Mouse (Mus musculus) right cerebral cortex, adult 18-20 months (tissue): ENCODE measurements around the gene Serpina3n.
A peak's percentile ranks its signal among the peaks of the same experiment; 100 is the strongest.
"Not testable (repeated sequence)": the region's sequence is repeated elsewhere in the genome, so short reads cannot be mapped to it uniquely, and the experiment has no call there.

Source experiments
- DNase-seq: peaks from one replicate; pipeline ENCODE4 v3.0.0; 2022; ENCODE audit warnings: mixed read lengths

The Serpina3n gene

GRCm38 (mm10) chr12:104433951-104434735 is 27.6 kb downstream of the Serpina3n start:
- DNase-seq = no peak

DNA sequence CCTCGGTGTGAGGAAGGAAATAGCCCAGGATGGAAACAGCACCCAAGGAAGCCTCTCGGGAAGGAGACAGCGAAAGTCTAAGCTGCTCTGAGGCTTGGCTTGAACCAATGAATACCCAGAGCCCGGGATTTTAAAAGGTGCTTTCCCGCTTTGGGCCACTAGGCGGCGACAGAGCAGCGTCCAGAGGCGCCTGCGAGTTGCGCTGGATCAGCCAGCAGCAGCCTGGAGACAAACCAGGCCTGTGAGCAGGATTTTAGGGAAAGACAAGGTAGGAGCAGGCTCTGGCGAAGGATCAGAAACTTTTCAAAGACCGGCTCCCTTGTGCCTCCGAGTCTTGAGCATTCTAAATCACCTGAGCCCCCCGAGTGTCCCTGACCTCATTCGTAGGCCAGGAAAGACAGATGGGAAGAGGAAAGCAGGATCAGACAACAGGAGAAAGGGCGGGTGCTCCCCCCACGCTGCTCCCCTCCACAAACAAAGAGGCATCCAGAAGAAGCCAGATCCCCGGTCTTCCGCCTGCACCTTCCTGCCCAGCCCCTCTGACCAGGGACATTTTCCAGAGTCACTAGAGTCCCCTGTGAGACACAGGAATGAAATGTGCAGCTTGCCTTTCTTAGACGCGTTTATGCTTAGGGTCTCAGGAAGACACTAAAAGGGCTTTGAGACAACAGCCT is 33.7 kb downstream of the Serpina3n start:
- peak; percentile 81 for DNase-seq

DNA sequence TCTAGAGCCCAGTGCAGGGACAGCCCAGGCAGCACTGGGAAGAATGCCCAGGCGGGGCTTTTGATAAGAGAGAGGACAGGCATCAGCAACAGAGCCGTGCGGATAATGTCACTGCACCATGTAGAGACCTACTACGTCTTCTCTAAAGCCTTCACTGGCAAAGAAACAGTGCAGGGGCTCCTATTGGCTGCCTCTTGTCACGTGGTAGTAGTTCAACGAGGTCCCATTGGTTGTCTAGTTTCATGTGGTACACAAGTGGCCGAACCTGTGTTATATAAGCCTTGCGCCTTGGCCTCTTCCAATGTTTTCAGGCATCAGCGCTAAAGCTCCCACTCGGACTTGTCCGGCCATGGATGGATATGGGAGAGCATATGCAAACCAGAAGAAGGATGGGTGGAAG is 37.2 kb downstream of the Serpina3n start:
- no peak for DNase-seq

- not testable (repeated sequence) for DNase-seq
Measured at GRCm38 (mm10) chr12:104447056-104447455, 40.5 kb downstream of the Serpina3n start.

- no peak for DNase-seq
Measured at GRCm38 (mm10) chr12:104448099-104448498, 41.6 kb downstream of the Serpina3n start.

DNA sequence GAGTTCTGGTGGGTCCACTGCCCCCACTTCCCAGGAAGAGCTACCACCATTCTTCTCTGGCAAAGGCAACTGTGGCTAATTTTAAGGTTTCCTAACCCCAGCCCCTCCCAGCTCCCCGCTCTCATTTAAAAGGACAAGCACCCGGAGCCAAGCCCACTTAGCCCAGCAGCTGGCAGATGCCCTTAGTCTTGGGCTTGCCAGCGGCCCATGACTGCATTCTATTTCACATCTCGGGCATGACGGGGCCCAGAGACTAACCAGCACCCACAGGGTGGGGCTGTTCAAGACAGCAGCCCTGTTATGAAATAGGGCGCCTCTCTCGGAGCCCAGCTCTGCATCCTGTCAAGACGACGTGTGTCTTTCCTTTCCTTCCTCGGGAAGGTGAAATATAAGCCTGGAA is 43.7 kb downstream of the Serpina3n start:
- DNase-seq = no peak

- DNase-seq = no peak
Measured at GRCm38 (mm10) chr12:104453002-104453401, 46.5 kb downstream of the Serpina3n start.

GRCm38 (mm10) chr12:104459377-104459776 is 52.8 kb downstream of the Serpina3n start:
- no peak for DNase-seq

GRCm38 (mm10) chr12:104461372-104461771 is 54.8 kb downstream of the Serpina3n start:
- DNase-seq = no peak
